Mouse (Mus musculus) forebrain, embryonic 14.5 days (tissue): ENCODE results near the gene Slc25a33. TPM values are rescaled to one million over a fixed set of nuclear protein-coding genes. Genes with fewer than 3 reads are reported as not detected.
"Not testable (repeated sequence)": the region's sequence is repeated elsewhere in the genome, so short reads cannot be mapped to it uniquely, and the experiment has no call there.

ENCODE experiments used
- ATAC-seq: fragments of 200-750 bp; cut with Nextera tagmentation; 2 replicates; pipeline ENCODE4 v1.8.0; 2017; ENCODE audit warnings: mild to moderate bottlenecking, moderate library complexity
- DNase-seq: peaks from one replicate; pipeline ENCODE4 v3.0.0-alpha.2; 2015; ENCODE audit warnings: low spot score
- H3K27ac ChIP-seq: fragments of 300-500 bp; sonication (generic); 2 replicates; pipeline ENCODE4 v1.5.1; 2014; ENCODE audit warnings: low read depth, mild to moderate bottlenecking, control low read depth, low read length, moderate library complexity
- H3K27me3 ChIP-seq: fragments of 300-500 bp; sonication (generic); replicated peaks from 2 replicates; pipeline ENCODE4 v1.6.1; 2014; ENCODE audit warnings: low read length, control low read depth, mixed read lengths; ENCODE audit not compliant: control insufficient read depth, insufficient read depth
- H3K36me3 ChIP-seq: fragments of 300-500 bp; sonication (generic); 2 replicates; pipeline ENCODE4 v1.6.1; 2014; ENCODE audit warnings: low read length, control low read depth; ENCODE audit not compliant: control insufficient read depth, insufficient read depth
- H3K4me1 ChIP-seq: fragments of 300-500 bp; sonication (generic); 2 replicates; pipeline ENCODE4 v1.6.1; 2014; ENCODE audit warnings: antibody characterized with exemption, low read length, control low read depth; ENCODE audit not compliant: control insufficient read depth, insufficient read depth
- H3K4me2 ChIP-seq: fragments of 300-500 bp; sonication (generic); 2 replicates; pipeline ENCODE4 v1.6.1; 2014; ENCODE audit warnings: mild to moderate bottlenecking, control low read depth, low read length
- H3K4me3 ChIP-seq: fragments of 300-500 bp; sonication (generic); 2 replicates; pipeline ENCODE4 v1.5.1; 2014; ENCODE audit warnings: low read depth, low read length, control low read depth
- H3K9ac ChIP-seq: fragments of 300-500 bp; sonication (generic); 2 replicates; pipeline ENCODE4 v1.6.1; 2014; ENCODE audit warnings: mild to moderate bottlenecking, low read length, control low read depth, moderate library complexity
- H3K9me3 ChIP-seq: fragments of 300-500 bp; sonication (generic); replicated peaks from 2 replicates; pipeline ENCODE4 v1.6.1; 2016; ENCODE audit warnings: low read length, control low read depth, mixed read lengths; ENCODE audit not compliant: control insufficient read depth
- WGBS: fragments of 180-500 bp; shearing (Covaris S2); extraction: QIAGEN DNeasy Blood & Tissue Kit; methylation state at CpG from one replicate; pipeline ENCODE4 v1.1.7; 2014; 5-methylcytosine and 5-hydroxymethylcytosine counted together
- polyA plus RNA-seq: library from polyadenylated mRNA; unstranded; fragments of >200 nt; fragmentation: Nextera tagmentation; extraction: Ambion mirVana; gene quantifications from 2 replicates; pipeline ENCODE4 v1.2.1, GENCODE M21; 2014

Gene Slc25a33
- polyA plus RNA-seq, 1 experiment from 2014 or later = 20.4 TPM

- ATAC-seq (no peak), DNase-seq (no peak)
- H3K36me3 ChIP-seq = no peaks in the 10 kb centered on the region
- 37% methylated on average over 8 of the region's 8 CpGs for WGBS
- no peak overlapping the region for H3K9ac ChIP-seq
- no peak overlapping the region for H3K4me2 ChIP-seq
- no peak overlapping the region for H3K27ac ChIP-seq
- H3K27me3 ChIP-seq = peaks cover 14% of the 10 kb centered on the region
- H3K4me3 ChIP-seq = no peak overlapping the region
- H3K9me3 ChIP-seq = no peaks in the 10 kb centered on the region
- H3K4me1 ChIP-seq = peaks cover 10% of the 10 kb centered on the region; the same call in 1 of the 2 replicates
Observed at GRCm38 (mm10) chr4:149775760-149776362, 1.8 kb upstream of the Slc25a33 start.

- Histone ChIP-seq H3K4me1 (peaks cover 10% of the 10 kb centered on the region; the same call in 1 of the 2 replicates), H3K36me3 (no peaks in the 10 kb centered on the region), H3K9ac (no peak overlapping the region), H3K9me3 (no peaks in the 10 kb centered on the region), H3K4me3 (no peak overlapping the region), H3K4me2 (no peak overlapping the region), H3K27ac (no peak overlapping the region), H3K27me3 (peaks cover 14% of the 10 kb centered on the region)
- ATAC-seq (no peak), DNase-seq (peak; percentile 39)
- WGBS = 68% methylated on average over 7 of the region's 7 CpGs
Observed at GRCm38 (mm10) chr4:149775330-149775729, 1.3 kb upstream of the Slc25a33 start.

- H3K27me3 ChIP-seq = peaks cover 14% of the 10 kb centered on the region; the same call in 1 of the 2 replicates
- peak; percentile 77 for ATAC-seq
- under 1% methylated on average over 60 of the region's 65 CpGs for WGBS
Observed at GRCm38 (mm10) chr4:149773408-149774093, 526 bp downstream of the Slc25a33 start.

DNA sequence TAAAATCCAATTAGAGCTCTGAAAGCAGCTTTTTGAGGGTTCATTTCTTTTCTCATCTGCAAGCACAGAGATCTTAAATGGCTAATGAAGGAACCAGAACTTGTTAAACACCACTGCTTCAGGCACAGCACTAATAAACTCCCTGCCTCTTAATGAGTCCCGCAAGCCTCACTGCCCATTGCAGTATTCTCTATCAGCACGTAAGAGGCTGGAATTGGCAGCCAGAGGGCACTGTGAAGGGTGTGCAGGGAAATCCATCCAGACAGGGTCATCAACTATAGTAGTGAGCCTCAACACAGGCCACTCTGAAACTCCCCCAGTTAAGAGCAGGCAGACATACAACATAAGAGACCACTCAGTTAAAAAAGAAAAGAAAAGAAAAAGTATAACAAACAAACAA, 1.7 kb downstream of the Slc25a33 start:
- Histone ChIP-seq H3K9me3 (no peaks in the 10 kb centered on the region), H3K4me3 (no peak overlapping the region), H3K9ac (no peak overlapping the region), H3K27me3 (peaks cover 8% of the 10 kb centered on the region; the same call in 1 of the 2 replicates), H3K36me3 (no peaks in the 10 kb centered on the region), H3K27ac (no peak overlapping the region), H3K4me2 (no peak overlapping the region; the same call in 1 of the 2 replicates), H3K4me1 (peaks cover 10% of the 10 kb centered on the region; the same call in 1 of the 2 replicates)
- no peak for ATAC-seq
- peak; percentile 71 for DNase-seq
- WGBS = 1% methylated on average over 2 of the region's 2 CpGs

More at GRCm38 (mm10) chr4:149773408-149774093, 526 bp downstream of the Slc25a33 start:
- DNase-seq = peak; percentile 28
- Histone ChIP-seq H3K9me3 (no peaks in the 10 kb centered on the region), H3K36me3 (no peaks in the 10 kb centered on the region), H3K4me3 (peak overlapping the region; percentile 76), H3K4me2 (peak overlapping the region; percentile 99), H3K27ac (peak overlapping the region; percentile 52), H3K4me1 (peaks cover 10% of the 10 kb centered on the region; the same call in 1 of the 2 replicates), H3K9ac (peak overlapping the region; percentile 82)

- no peaks in the 10 kb centered on the region for H3K4me1 ChIP-seq
- DNase-seq (no peak), ATAC-seq (no peak)
- H3K4me3 ChIP-seq = no peak overlapping the region
- WGBS = 93% methylated on average over 5 of the region's 5 CpGs
- no peak overlapping the region for H3K27ac ChIP-seq
- H3K9me3 ChIP-seq = no peaks in the 10 kb centered on the region
- no peaks in the 10 kb centered on the region for H3K27me3 ChIP-seq
- no peak overlapping the region for H3K4me2 ChIP-seq
- H3K36me3 ChIP-seq = no peaks in the 10 kb centered on the region
- no peak overlapping the region for H3K9ac ChIP-seq
Observed at GRCm38 (mm10) chr4:149765201-149765600, 8.9 kb downstream of the Slc25a33 start.

- no peaks in the 10 kb centered on the region for H3K36me3 ChIP-seq
- H3K27ac ChIP-seq = no peak overlapping the region
- H3K4me3 ChIP-seq = no peak overlapping the region
- no peaks in the 10 kb centered on the region for H3K9me3 ChIP-seq
- H3K27me3 ChIP-seq = no peaks in the 10 kb centered on the region
- no peak for ATAC-seq
- no peaks in the 10 kb centered on the region for H3K4me1 ChIP-seq
- no peak for DNase-seq
- no peak overlapping the region for H3K9ac ChIP-seq
- H3K4me2 ChIP-seq = no peak overlapping the region
- WGBS = 86% methylated on average over 2 of the region's 2 CpGs
Observed at GRCm38 (mm10) chr4:149763335-149763734, 10.7 kb downstream of the Slc25a33 start.

DNA sequence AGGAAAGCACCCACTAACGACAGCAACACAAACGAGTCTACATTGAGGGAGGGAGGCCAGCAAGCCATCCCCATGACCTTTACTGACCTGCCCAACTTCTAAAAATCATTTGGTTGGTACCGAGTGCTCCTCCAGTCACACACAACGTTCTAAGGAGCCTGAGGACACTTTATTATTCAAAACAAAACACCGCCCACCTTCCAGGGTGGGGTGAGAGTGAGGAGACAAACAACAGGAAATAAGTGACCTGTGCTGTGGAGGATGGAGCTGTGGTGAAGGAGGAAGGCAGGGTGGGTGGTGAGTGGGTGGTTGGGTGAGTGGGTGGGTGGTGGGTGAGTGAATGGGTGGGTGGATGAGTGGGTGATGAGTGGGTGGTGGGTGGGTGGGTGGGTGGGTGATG, 14.6 kb downstream of the Slc25a33 start:
- DNase-seq (no peak), ATAC-seq (no peak)
- Histone ChIP-seq H3K9ac (no peak overlapping the region), H3K4me3 (no peak overlapping the region), H3K4me2 (no peak overlapping the region), H3K27ac (no peak overlapping the region), H3K27me3 (no peaks in the 10 kb centered on the region), H3K9me3 (no peaks in the 10 kb centered on the region), H3K4me1 (no peaks in the 10 kb centered on the region), H3K36me3 (0 out of 2 replicates have a peak, but pooled peaks cover 1% of the 10 kb centered on the region)
- WGBS = 53% methylated on average over 5 of the region's 5 CpGs

DNA sequence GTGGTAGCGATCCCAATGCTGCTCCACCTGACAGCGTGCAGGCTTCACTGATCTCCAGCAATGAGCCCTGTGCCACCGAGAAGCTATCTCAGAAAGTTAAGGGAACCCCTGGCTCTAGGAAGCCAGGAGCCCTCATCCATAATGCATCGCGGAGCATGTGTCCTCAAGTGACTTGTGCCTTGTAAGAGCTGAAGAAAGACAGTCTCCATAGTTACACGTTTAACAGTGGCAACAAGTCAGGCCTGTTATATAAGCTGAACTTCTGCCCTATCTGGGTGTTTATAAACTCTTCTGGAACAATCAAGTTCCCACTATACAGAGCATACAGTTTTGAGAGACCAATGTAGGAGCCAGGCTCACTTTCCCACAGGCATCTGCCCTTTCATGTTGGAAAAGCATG, 15.7 kb downstream of the Slc25a33 start:
- H3K4me3 ChIP-seq = no peak overlapping the region
- no peak overlapping the region for H3K27ac ChIP-seq
- no peaks in the 10 kb centered on the region for H3K4me1 ChIP-seq
- ATAC-seq (no peak), DNase-seq (no peak)
- H3K36me3 ChIP-seq = 0 out of 2 replicates have a peak, but pooled peaks cover 4% of the 10 kb centered on the region
- 90% methylated on average over 6 of the region's 6 CpGs for WGBS
- no peak overlapping the region for H3K9ac ChIP-seq
- no peak overlapping the region for H3K4me2 ChIP-seq
- H3K9me3 ChIP-seq = no peaks in the 10 kb centered on the region
- no peaks in the 10 kb centered on the region for H3K27me3 ChIP-seq

DNA sequence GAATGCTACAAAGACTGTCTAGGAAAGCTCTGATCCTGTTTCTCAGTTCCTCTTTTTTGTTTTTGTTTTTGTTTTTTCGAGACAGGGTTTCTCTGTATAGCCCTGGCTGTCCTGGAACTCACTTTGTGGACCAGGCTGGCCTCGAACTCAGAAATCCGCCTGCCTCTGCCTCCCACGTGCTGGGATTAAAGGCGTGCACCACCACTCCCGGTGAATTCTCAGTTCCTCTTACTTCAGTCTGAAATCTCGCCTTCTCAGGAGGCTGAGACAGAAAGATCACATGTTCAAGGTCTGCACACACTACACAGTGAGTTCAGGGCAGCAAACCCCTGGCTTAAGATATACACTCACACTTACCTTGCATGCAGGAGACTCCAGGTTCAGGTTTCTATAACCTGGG, 17.5 kb downstream of the Slc25a33 start:
- 91% methylated on average over 7 of the region's 7 CpGs for WGBS
- not testable (repeated sequence) for ATAC-seq

More for the DNA sequence above, 17.5 kb downstream of the Slc25a33 start:
- not testable (repeated sequence) for H3K4me1 ChIP-seq, H3K27ac ChIP-seq, H3K9me3 ChIP-seq, H3K9ac ChIP-seq, DNase-seq, H3K4me3 ChIP-seq, H3K4me2 ChIP-seq, H3K36me3 ChIP-seq, H3K27me3 ChIP-seq
